Mouse (Mus musculus) heart, postnatal 10 days (tissue): Measurements from ENCODE around the gene Hrasls5. TPM values are rescaled to one million over a fixed set of nuclear protein-coding genes. Genes with fewer than 3 reads are reported as not detected.

Experiments
- DNase-seq, 2 experiments: peaks; one replicate each; pipeline ENCODE4 v3.0.0; 2021
- intact Hi-C: fragments of 180-260 bp; cut with DNase I; formaldehyde crosslinking; loops from one replicate; pipeline ENCODE4 v1.15.1; 2025
- total RNA-seq, 2 experiments: library from RNA; stranded (reverse); gene quantifications; 2 replicates each; pipeline ENCODE4 v1.2.3; 2021

Hrasls5 gene
- not detected for total RNA-seq

GRCm38 (mm10) chr19:7611942-7612757 is at the start of gene Hrasls5:
TSS of gene Hrasls5 (plus strand) at chr19:7612541.
- DNase-seq: peak; percentile 30 to 34
- intact Hi-C loops: no loop called here

- intact Hi-C loops: no loop called here
- no peak for DNase-seq
These were observed 49.7 kb upstream of the Hrasls5 start for GRCm38 (mm10) chr19:7562601-7563129.

GRCm38 (mm10) chr19:7563676-7564075 is 48.7 kb upstream of the Hrasls5 start:
- intact Hi-C loops: no loop called here
- no peak for DNase-seq

GRCm38 (mm10) chr19:7564457-7564856 is 47.9 kb upstream of the Hrasls5 start:
- intact Hi-C loops: no loop called here
- no peak for DNase-seq

GRCm38 (mm10) chr19:7566826-7567225 is 45.5 kb upstream of the Hrasls5 start:
- no peak for DNase-seq
- intact Hi-C loops: no loop called here

- DNase-seq: peak in 1 of 2 experiments; percentile 25
- intact Hi-C loops: no loop called here
These were observed 44.0 kb upstream of the Hrasls5 start for GRCm38 (mm10) chr19:7568364-7568763.

GRCm38 (mm10) chr19:7569650-7570049 is 42.7 kb upstream of the Hrasls5 start:
- intact Hi-C loops: no loop called here
- DNase-seq: no peak

- intact Hi-C loops: no loop called here
These were observed 36.2 kb upstream of the Hrasls5 start for GRCm38 (mm10) chr19:7576180-7576579.

GRCm38 (mm10) chr19:7577710-7578109 is 34.6 kb upstream of the Hrasls5 start:
- intact Hi-C loops: no loop called here
- no peak for DNase-seq

More at GRCm38 (mm10) chr19:7576180-7576579, 36.2 kb upstream of the Hrasls5 start:
- DNase-seq: no peak

GRCm38 (mm10) chr19:7581042-7581441 is 31.3 kb upstream of the Hrasls5 start:
- no peak for DNase-seq
- intact Hi-C loops: no loop called here

GRCm38 (mm10) chr19:7583101-7583500 is 29.2 kb upstream of the Hrasls5 start:
- intact Hi-C loops: no loop called here
- DNase-seq: peak in 1 of 2 experiments; percentile 40

- DNase-seq: no peak
- intact Hi-C loops: no loop called here
These were observed 28.7 kb upstream of the Hrasls5 start for GRCm38 (mm10) chr19:7583599-7583998.

GRCm38 (mm10) chr19:7585279-7585678 is 27.1 kb upstream of the Hrasls5 start:
- DNase-seq: peak; percentile 41 to 68
- intact Hi-C loops: no loop called here

GRCm38 (mm10) chr19:7585764-7586163 is 26.6 kb upstream of the Hrasls5 start:
- intact Hi-C loops: no loop called here
- peak in 1 of 2 experiments; percentile 53 for DNase-seq

- intact Hi-C loops: no loop called here
- DNase-seq: no peak
These were observed 21.5 kb upstream of the Hrasls5 start for GRCm38 (mm10) chr19:7590795-7591194.

GRCm38 (mm10) chr19:7592018-7592417 is 20.3 kb upstream of the Hrasls5 start:
- intact Hi-C loops: no loop called here
- DNase-seq: peak; percentile 60 to 67

GRCm38 (mm10) chr19:7595534-7595933 is 16.8 kb upstream of the Hrasls5 start:
- peak; percentile 70 to 75 for DNase-seq
- intact Hi-C loops: loop anchor here (1.0 to 5.0 kb wide), 3 partner anchors 37 to 153 kb away; no protein-coding TSS in a partner anchor

GRCm38 (mm10) chr19:7598481-7598880 is 13.9 kb upstream of the Hrasls5 start:
- intact Hi-C loops: loop anchor here (5.0 kb wide), 1 partner anchor 156 kb away; no protein-coding TSS in a partner anchor
- no peak for DNase-seq

- intact Hi-C loops: no loop called here
- no peak for DNase-seq
These were observed 10.8 kb upstream of the Hrasls5 start for GRCm38 (mm10) chr19:7601551-7601950.

GRCm38 (mm10) chr19:7604107-7604506 is 8.2 kb upstream of the Hrasls5 start:
- no peak for DNase-seq
- intact Hi-C loops: no loop called here

GRCm38 (mm10) chr19:7605013-7605412 is 7.3 kb upstream of the Hrasls5 start:
- intact Hi-C loops: no loop called here
- no peak for DNase-seq
